Mouse (Mus musculus) urinary bladder, adult 18-20 months (tissue): ENCODE results near the gene Sp6.

ENCODE experiments used
- DNase-seq, 2 experiments: peaks; one replicate each; pipeline ENCODE4 v3.0.0; 2022; ENCODE audit warnings: low spot score in 2 of 2, mixed read lengths in 2 of 2

Sp6 gene

GRCm38 (mm10) chr11:97063274-97063920 lies 50.2 kb downstream of the Sp6 start:
- no peak for DNase-seq

GRCm38 (mm10) chr11:97063921-97064295 lies 50.7 kb downstream of the Sp6 start:
- DNase-seq = no peak

GRCm38 (mm10) chr11:97065538-97066295 lies 52.5 kb downstream of the Sp6 start:
- no peak for DNase-seq

- DNase-seq = no peak
These were observed 53.6 kb downstream of the Sp6 start for GRCm38 (mm10) chr11:97066656-97067360.

- DNase-seq = no peak
These were observed 56.1 kb downstream of the Sp6 start for GRCm38 (mm10) chr11:97069333-97069732.

GRCm38 (mm10) chr11:97069770-97070169 lies 56.6 kb downstream of the Sp6 start:
- DNase-seq = no peak

GRCm38 (mm10) chr11:97071129-97071528 lies 57.9 kb downstream of the Sp6 start:
- DNase-seq = no peak

- DNase-seq = no peak
These were observed 59.3 kb downstream of the Sp6 start for GRCm38 (mm10) chr11:97072533-97072932.

GRCm38 (mm10) chr11:97074235-97074634 lies 61.0 kb downstream of the Sp6 start:
- no peak for DNase-seq
